Mouse (Mus musculus): ENCODE results near the gene Nfe2l1. TPM values are rescaled to one million over a fixed set of nuclear protein-coding genes. Genes with fewer than 3 reads are reported as not detected.

Gene Nfe2l1
- total and polyA plus RNA-seq, 2 experiments: 41.3 to 106 TPM

GRCm38 (mm10) chr11:96768240-96768639, 61.5 kb downstream of the Nfe2l1 start:
- WGBS: 67% methylated on average over 9 of the region's 9 CpGs
- H3K4me3 ChIP-seq (ENCODE audit: insufficient read depth, low read depth, low read length): no peak overlapping the region
- no peaks in the 10 kb centered on the region for H3K27me3 ChIP-seq (ENCODE audit: control insufficient read depth, insufficient read depth, low read length)
- no peak for DNase-seq (ENCODE audit: extremely low read depth, low read depth, low spot score)
- H3K36me3 ChIP-seq (ENCODE audit: control insufficient read depth, insufficient read depth, low read length): peaks cover 19% of the 10 kb centered on the region; the same call in 1 of the 2 replicates
- TF ChIP-seq POLR2A (IDR thresholded peaks at IDR 0.05; ENCODE audit: extremely low read depth, insufficient read depth, low read length): no peak
- TF ChIP-seq CTCF (IDR thresholded peaks at IDR 0.05; ENCODE audit: low read depth, low read length): no peak
- no peak overlapping the region for H3K27ac ChIP-seq (replicated peaks; ENCODE audit: insufficient read depth, low read depth, low read length)
- no peaks in the 10 kb centered on the region for H3K4me1 ChIP-seq (ENCODE audit: control insufficient read depth, insufficient read depth, low read length)
- H3K79me2 ChIP-seq (ENCODE audit: control insufficient read depth, insufficient read depth, low read length): no peaks in the 10 kb centered on the region
- H3K9ac ChIP-seq (ENCODE audit: low read depth, low read length): no peak overlapping the region

Other genes with a start within 250 kb of the Nfe2l1 start
- gene Snx11, start 52.4 kb downstream of the Nfe2l1 start, total RNA-seq (2014; rRNA removed): 6.3 and 7.5 TPM in 2 replicates
- 7.8 and 8.1 TPM in 2 replicates for gene Snx11, start 52.4 kb downstream of the Nfe2l1 start, polyA plus RNA-seq (2012; rRNA removed)
- gene Cbx1, start 40.8 kb downstream of the Nfe2l1 start, total RNA-seq (2014; rRNA removed): 16.0 and 16.8 TPM in 2 replicates
- 9.2 and 9.7 TPM in 2 replicates for gene Cbx1, start 40.8 kb downstream of the Nfe2l1 start, polyA plus RNA-seq (2012; rRNA removed)
- 17.2 and 20.7 TPM in 2 replicates for gene Copz2, start 19.9 kb upstream of the Nfe2l1 start, total RNA-seq (2014; rRNA removed)
- gene Copz2, start 19.9 kb upstream of the Nfe2l1 start, polyA plus RNA-seq (2012; rRNA removed): 43.5 and 48.2 TPM in 2 replicates
- 44.1 and 52.2 TPM in 2 replicates for gene Cdk5rap3, start 86.5 kb upstream of the Nfe2l1 start, total RNA-seq (2014; rRNA removed)
- gene Cdk5rap3, start 86.5 kb upstream of the Nfe2l1 start, polyA plus RNA-seq (2012; rRNA removed): 36.6 and 50.5 TPM in 2 replicates
- gene Prr15l, start 98.1 kb upstream of the Nfe2l1 start, total RNA-seq (2014; rRNA removed): 0.34 and 0.46 TPM in 2 replicates
- gene Prr15l, start 98.1 kb upstream of the Nfe2l1 start, polyA plus RNA-seq (2012; rRNA removed): 0.60 and 0.64 TPM in 2 replicates
- gene Pnpo, start 114.0 kb upstream of the Nfe2l1 start, total RNA-seq (2014; rRNA removed): 113 and 126 TPM in 2 replicates
- gene Pnpo, start 114.0 kb upstream of the Nfe2l1 start, polyA plus RNA-seq (2012; rRNA removed): 170 and 175 TPM in 2 replicates
- gene Sp2, start 153.0 kb upstream of the Nfe2l1 start, total RNA-seq (2014; rRNA removed): 0.28 and 0.54 TPM in 2 replicates
- gene Sp2, start 153.0 kb upstream of the Nfe2l1 start, polyA plus RNA-seq (2012; rRNA removed): 3.4 and 3.8 TPM in 2 replicates
- under 0.01 and 0.09 TPM in 2 replicates for gene Sp6, start 183.4 kb upstream of the Nfe2l1 start, total RNA-seq (2014; rRNA removed)
- gene Sp6, start 183.4 kb upstream of the Nfe2l1 start, polyA plus RNA-seq (2012; rRNA removed): 0.04 and 0.05 TPM in 2 replicates
- 39.5 and 41.9 TPM in 2 replicates for gene Scrn2, start 200.0 kb upstream of the Nfe2l1 start, total RNA-seq (2014; rRNA removed)
- gene Scrn2, start 200.0 kb upstream of the Nfe2l1 start, polyA plus RNA-seq (2012; rRNA removed): 56.6 and 58.3 TPM in 2 replicates
- 0.28 and 1.1 TPM in 2 replicates for gene Lrrc46, start 211.4 kb upstream of the Nfe2l1 start, total RNA-seq (2014; rRNA removed)
- gene Lrrc46, start 211.4 kb upstream of the Nfe2l1 start, polyA plus RNA-seq (2012; rRNA removed): 1.0 and 1.1 TPM in 2 replicates
- 19.5 and 29.2 TPM in 2 replicates for gene Mrpl10, start 211.6 kb upstream of the Nfe2l1 start, total RNA-seq (2014; rRNA removed)
- 86.8 and 120 TPM in 2 replicates for gene Mrpl10, start 211.6 kb upstream of the Nfe2l1 start, polyA plus RNA-seq (2012; rRNA removed)
- 1.1 and 1.7 TPM in 2 replicates for gene Osbpl7, start 220.7 kb upstream of the Nfe2l1 start, total RNA-seq (2014; rRNA removed)
- gene Osbpl7, start 220.7 kb upstream of the Nfe2l1 start, polyA plus RNA-seq (2012; rRNA removed): 1.7 and 2.2 TPM in 2 replicates

All from liver, adult 2 months (tissue).